Mouse (Mus musculus) layer of hippocampus, postnatal 10 days (tissue): ENCODE data around the gene Cacybp. TPM values are rescaled to one million over a fixed set of nuclear protein-coding genes. Genes with fewer than 3 reads are reported as not detected.

Source experiments
- DNase-seq, 2 experiments: peaks; one replicate each; pipeline ENCODE4 v3.0.0; 2021; ENCODE audit warnings: low spot score in 2 of 2
- long read RNA-seq: library from polyadenylated mRNA; stranded (forward); transcript quantifications from one replicate; pipeline ENCODE4 v2.0.0, GENCODE M21; 2023
- total RNA-seq, 2 experiments: library from RNA; stranded (reverse); gene quantifications; 2 replicates each; pipeline ENCODE4 v1.2.3; 2021

Cacybp gene
- 100 to 1,000 TPM in 1 of 2 experiments, 10 to 100 TPM in 1; 93.2 to 104 TPM for total RNA-seq
- long read RNA-seq, transcript Cacybp-201 (6 exons, 2,098 nt) = major isoform, 235 of 245 reads
- long read RNA-seq, partial matches to known transcripts = 2 of 245 reads
- long read RNA-seq, other reads (novel, unspliced or antisense) = 8 of 245 reads

- DNase-seq = peak; percentile 100
Observed at GRCm38 (mm10) chr1:160212703-160213669, at the start of gene Cacybp. TSS of gene Cacybp (minus strand) at chr1:160212875.

GRCm38 (mm10) chr1:160262415-160262814 lies 49.7 kb upstream of the Cacybp start:
- no peak for DNase-seq

DNA sequence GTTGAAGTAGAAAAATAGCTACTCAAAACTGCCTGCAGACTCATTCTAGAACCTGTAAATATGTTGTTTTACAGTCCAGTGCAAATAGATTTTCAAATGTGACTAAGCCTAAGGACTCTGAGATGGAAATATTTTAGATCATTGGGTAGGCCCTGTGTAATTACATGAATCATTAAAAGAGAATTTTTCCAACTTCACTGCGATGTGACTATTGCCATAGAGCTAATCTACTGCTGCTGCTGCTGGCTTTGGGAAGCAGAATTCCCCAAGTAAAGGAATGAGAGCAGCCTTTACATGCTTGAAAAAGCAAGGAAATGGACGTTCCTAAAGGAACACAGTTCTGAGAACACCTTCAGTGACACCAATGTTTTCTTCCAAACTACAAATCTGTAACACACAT lies 49.2 kb upstream of the Cacybp start:
- DNase-seq = no peak

DNA sequence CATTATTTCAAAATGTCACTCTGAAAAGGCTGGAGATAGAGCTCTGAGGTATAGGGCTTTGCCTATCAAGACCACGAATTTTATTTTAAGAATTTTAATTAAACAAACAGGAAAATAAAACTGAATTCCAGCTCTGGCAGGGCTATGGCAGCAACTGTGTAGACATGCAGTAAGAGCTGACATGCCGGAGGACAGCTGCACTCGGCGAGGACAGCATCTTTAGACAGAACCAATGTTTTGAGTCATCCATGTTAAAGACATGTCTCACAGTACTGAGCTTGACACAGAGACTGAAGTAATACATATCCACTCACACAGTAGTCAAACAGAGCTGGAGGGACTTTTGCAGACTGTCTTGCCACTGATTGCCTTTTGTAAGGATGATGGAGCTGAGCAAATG lies 47.9 kb upstream of the Cacybp start:
- DNase-seq = no peak

DNA sequence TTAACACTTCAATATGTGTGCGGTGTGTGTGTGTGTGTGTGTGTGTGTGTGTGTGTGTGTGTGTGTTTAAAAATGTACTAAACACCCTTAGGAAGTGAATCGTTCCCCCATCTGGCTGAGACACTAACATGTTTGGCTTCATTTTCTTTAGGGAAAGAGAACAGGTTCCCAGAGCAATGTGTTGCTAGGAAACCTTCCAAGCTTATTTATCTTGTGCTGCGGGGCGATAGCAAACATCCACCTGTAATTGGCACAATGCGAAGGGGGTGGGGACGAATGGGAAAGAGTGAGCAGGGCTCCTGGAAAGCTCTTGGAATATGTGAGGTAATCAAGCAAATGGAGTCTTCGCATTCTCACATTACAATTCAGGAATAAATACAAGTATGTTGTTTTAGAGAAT lies 47.2 kb upstream of the Cacybp start:
- no peak for DNase-seq

DNA sequence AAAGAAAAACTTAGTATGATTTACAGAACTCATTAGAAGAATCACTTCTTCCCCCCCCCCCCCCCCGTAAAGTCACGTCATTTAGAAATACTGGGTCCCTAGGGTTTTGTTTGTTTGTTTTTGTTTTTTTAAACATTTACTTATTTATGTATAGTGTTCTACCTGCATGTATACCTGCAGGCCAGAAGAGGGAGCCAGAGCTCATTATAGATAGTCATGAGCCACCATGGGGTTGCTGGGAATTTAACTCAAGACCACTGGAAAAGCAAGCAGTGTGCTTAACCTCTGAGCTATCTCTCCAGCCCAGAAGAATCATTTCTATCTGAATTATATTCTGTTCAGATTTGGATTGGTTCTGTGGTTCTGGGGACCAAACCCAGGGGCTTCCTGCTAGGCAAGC lies 40.4 kb upstream of the Cacybp start:
- DNase-seq = no peak

GRCm38 (mm10) chr1:160251388-160252007 lies 38.8 kb upstream of the Cacybp start:
- DNase-seq = no peak

DNA sequence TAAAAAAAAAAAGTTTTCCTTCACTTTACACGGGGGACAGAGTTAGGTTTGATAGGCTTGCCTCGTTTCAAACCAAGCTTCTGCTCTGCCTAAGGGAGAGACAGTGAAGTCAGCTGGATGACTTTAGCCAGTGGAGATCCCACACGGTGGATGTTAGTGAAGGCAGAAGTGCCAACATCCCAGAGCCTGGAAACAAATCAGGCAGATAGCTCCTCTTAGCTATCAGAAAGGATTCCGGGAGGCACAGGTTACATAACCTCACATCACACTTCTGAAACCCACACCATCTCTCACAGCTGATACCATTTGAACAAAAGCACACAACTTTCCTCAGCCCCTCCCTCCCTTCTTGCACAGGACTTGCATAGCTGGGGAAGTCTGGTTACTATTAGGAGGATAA lies 38.1 kb upstream of the Cacybp start:
- DNase-seq = no peak

DNA sequence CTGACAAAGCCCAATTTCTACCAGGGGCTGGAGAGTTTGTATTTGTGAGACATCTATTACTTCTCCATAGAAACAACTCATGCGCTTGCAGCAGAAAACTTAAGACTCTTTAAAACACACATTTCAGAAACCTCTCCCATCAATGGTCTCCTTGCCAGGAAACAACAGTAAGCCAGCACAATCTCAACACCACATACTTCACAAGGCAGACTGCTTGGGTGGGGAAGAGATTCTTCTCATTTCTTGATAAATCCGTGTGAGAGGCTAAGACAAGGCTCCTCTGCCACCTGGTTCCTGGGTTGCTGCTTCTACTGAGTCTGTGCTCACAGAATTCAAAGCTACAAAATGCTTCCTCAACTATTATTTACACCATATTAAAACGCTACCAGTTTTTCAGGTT lies 37.1 kb upstream of the Cacybp start:
- no peak for DNase-seq

GRCm38 (mm10) chr1:160247473-160247872 lies 34.8 kb upstream of the Cacybp start:
- no peak for DNase-seq

GRCm38 (mm10) chr1:160246844-160247243 lies 34.2 kb upstream of the Cacybp start:
- no peak for DNase-seq

DNA sequence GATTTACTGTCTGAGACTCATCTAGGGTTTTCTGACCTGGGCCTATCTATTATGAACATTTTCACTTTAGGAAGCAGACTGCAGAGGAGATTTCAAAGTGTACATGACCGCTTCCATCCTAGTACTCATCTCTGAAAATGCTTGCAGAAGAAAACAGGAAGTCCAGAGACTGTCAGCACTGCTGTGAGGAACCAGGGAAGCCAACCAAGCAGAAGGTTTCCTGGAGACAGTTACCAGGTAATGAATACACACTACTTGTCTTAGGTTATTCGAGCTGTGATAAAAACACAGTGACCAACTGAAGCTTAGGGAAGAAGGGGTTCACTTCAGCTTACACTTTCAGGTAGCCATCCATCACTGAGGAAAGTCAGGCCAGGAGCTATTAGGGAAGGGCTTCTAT lies 33.3 kb upstream of the Cacybp start:
- no peak for DNase-seq

GRCm38 (mm10) chr1:160244689-160245088 lies 32.0 kb upstream of the Cacybp start:
- DNase-seq = no peak

DNA sequence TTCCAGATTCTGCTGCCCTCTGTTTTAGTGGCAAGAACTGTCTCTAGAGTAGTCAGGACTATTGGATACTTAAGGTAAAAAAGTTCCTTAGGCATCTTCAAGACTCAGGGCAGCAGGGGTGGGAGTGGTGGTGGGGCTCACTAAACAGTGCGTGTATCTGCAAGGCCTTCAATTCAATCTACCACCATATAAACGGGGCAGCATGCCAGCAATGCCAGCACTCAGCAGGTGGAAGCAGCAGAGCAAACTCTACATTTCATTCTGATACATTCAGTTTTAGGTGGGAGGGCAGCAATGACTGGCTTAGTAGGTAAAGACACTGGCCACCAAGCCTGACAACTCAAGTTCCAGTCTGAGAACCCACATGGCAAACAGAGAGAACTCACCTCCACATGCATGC lies 27.4 kb upstream of the Cacybp start:
- no peak for DNase-seq

- DNase-seq = no peak
Observed at GRCm38 (mm10) chr1:160238852-160239443, 26.3 kb upstream of the Cacybp start.

DNA sequence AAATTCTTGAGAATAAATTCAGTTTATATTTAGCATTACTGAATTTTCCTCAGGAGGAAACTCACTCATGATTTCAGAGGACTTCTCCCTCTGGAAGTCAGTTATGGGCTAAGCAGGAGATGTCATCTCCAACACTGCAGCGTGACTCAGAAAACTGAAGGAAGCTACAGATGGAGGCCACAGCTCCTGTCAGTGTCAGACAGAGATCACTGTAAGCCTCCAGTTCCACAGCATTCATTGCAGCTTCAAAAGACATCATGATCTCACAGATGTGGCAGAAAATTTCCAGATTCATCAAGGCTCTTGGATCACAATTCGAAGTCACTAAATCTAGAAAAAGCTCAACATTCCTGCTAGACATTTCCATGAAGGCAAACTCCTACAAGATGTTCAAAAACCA lies 25.3 kb upstream of the Cacybp start:
- no peak for DNase-seq

DNA sequence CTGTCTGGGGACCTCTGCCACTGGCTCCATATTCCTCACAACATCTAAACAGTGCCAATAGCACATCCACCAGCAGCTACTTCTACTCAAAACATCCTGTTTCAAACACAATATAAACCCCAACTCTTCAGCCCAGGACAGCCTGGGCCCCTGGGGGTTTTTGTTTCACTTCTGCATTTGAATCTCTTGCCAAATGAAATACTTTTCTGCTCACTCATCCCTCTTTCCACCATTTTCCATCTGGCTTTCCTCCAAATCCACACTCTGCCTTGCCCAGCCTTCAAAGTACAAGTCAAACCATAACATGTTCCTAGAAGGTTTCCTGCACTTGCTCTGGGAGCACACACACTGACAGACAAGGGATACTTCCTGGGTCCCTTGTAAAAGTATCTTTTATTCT lies 21.2 kb upstream of the Cacybp start:
- DNase-seq = no peak

GRCm38 (mm10) chr1:160232113-160232512 lies 19.4 kb upstream of the Cacybp start:
- DNase-seq = no peak

GRCm38 (mm10) chr1:160231013-160231412 lies 18.3 kb upstream of the Cacybp start:
- peak in 1 of 2 experiments; percentile 41 for DNase-seq

DNA sequence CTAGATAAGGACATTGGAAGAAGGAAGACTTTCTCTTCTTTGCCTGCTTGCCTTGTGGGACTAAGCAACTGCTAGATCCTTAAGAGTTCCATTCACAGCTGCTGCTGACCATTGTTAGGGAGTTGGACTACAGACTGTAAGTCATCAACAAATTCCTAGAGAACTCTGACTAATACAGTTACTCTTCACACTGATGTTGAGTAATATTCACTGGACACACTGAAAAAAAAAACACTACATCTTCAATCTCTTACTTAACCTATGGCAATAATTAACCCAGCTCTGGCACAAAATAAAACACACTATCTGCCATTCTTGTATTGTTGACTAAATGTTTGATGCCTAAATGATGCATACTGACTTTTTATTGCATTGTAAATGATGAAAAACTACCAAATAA lies 15.2 kb upstream of the Cacybp start:
- DNase-seq = no peak

GRCm38 (mm10) chr1:160227196-160227595 lies 14.5 kb upstream of the Cacybp start:
- DNase-seq = no peak

GRCm38 (mm10) chr1:160224093-160224492 lies 11.4 kb upstream of the Cacybp start:
- no peak for DNase-seq
